Mouse (Mus musculus): ENCODE measurements around the gene Gm28845.
"Not testable (repeated sequence)": the region's sequence is repeated elsewhere in the genome, so short reads cannot be mapped to it uniquely, and the experiment has no call there.

Gene Gm28845

DNA sequence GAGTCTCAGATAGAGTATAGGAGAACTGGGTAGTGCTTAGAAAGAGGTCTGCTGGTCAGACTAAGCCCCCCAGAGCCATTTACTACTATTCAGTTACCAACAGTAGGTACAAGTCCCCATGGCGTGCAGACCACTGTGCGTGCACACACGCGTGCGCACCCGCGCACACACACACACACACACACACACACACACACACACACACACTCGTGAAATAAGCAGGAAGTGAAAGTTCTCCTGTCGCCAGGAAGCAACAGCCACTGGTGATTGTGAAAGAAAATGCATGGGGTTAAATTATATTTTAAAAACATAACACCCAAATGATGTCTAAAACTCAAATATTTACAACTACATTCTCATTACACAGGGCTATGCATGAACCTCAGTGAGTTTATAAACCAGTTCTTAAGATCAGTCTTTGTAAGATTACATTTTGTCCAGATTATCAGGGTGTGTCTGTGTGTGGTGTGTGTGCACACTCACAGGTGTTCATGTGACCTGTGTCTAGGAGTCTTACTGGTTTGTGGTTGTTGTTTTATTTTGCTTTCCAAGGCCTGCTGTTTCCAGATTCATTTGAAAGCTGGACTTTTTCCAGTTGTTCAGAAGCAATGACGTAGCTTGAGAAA lies 11.6 kb downstream of the Gm28845 start:
- no peak for DNase-seq

GRCm38 (mm10) chr1:65103273-65103672 lies 16.1 kb downstream of the Gm28845 start, which contains the start of gene Cryga:
Gene Cryga, minus strand, starts transcription at chr1:65103373.
- no peak for DNase-seq

DNA sequence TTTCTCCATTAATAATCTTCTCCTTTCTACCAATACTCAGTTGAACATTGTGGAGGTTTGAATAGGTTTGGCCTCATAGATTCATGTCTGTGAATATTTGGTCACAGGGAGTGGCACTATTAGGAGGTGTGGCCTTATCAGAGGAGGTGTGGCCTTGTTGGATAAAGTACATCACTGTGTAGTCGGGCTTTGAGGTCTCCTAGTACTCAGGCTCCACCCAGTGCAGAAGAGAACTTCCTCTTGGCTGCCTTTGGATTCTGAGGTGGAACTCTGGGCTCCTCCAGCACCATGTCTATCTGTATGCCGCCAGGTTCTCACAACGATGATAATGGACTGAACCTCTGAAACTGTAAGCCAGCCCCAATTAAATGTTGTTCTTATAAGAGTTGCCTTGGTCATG lies 22.4 kb downstream of the Gm28845 start:
- no peak for DNase-seq

- DNase-seq, result no peak
Measured at GRCm38 (mm10) chr1:65091566-65091965, 27.8 kb downstream of the Gm28845 start.

DNA sequence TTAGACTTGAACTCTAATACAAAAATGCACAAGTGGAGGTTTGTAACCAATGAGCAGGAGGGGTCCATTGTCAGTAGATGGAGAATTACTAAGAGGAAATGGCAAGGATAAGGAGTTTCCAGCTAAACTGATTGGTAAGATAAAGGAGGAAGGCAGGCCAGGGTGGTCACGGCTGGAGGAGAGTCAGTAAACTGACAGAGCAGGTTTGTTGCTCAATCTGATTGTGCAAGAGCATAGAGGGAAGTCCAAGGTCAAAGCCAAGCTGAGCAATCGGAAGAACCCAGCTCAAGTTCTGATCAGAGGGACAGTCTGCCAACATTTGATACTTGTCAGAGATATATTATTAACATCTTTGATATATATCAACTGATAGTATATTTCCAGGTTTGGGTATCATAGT lies 29.0 kb downstream of the Gm28845 start:
- DNase-seq, result no peak

DNA sequence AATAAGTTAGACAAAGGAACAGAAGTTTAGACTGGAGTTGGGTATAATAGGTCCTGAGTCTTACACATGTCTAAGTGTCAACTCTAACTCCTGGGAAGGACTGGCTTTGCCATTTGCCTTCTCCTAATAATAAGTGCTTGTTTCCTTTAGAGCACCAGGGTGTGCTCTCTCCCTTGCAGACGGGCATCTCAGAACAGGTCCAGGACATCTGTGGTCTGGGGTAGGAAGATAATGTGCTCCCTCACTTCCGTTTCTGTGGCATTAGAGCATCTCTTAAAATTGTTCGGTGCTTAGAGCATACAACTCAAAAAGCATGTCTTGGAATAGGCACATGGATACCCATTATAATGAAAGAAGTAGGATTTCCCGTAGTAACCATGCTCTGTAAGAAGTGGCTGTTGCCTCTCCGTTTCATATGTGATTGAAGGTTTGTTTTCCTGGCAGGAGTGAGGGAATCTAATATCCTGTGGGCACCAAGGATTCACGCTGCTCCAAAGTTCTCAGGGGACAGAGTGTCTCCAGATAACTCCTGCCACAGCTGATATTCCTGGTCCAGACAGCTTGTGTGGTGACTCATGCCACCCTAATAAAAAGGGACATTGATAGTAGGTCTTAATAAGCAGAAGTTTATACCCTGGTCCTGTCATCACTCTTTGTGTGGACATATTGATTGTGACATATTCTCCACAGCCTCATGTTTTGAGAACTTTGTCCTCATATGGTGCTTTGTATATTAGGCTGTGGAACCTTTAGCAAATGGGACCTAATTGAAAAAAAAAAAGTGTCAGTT lies 30.6 kb downstream of the Gm28845 start:
- DNase-seq, result peak; percentile 11

DNA sequence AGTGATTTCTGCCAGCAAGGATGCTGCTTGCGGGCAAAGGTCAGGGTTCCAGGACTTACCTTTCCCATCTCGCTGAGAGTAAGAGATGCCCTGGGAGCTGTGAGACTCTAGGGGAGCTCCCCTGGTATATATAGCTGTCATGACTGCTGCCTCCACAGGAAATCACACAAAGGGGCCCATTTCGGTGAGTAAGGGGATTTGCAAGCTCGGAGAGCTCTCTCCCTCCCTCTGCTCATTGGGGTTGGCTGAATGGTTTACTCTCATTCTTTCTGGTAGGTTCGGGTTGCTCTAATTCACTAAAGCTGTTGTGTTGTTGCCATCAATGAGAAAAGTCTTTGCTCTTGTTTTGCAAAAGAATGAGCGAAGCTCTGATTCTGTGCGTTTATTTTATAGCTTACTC lies 37.2 kb downstream of the Gm28845 start, which contains the start of gene Crygb:
Crygb (minus strand) TSS at position 101 of the 400 bp plus-strand sequence.
- no peak for DNase-seq

GRCm38 (mm10) chr1:65075607-65076006 lies 43.8 kb downstream of the Gm28845 start:
- DNase-seq, result no peak

- no peak for DNase-seq
Measured at GRCm38 (mm10) chr1:65073589-65073988, 45.8 kb downstream of the Gm28845 start, which contains the start of gene Crygc. Gene Crygc, minus strand, starts transcription at chr1:65073689.

- no peak for DNase-seq
Measured at GRCm38 (mm10) chr1:65067842-65068241, 51.5 kb downstream of the Gm28845 start.

- peak; percentile 62 for DNase-seq
Measured at GRCm38 (mm10) chr1:65064201-65064600, 55.2 kb downstream of the Gm28845 start.

DNA sequence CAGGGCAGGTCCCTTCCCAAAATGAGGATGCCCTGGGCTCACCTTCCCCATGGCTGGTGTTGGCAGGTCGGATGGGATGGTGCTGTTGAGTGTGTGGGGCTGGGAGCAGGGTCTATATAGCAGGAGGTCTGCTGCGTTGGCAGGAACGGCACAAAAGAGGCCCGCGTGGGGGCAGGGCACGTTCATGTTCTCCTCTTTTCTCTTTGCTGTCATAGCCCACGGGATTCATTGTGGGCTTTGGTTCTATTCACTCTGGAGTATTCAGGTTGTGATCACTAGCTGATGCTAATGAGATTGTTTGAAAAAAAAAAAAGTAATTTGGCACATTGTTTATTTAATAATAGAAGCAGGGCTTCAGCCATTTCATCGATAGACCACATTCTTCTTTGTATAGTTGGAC lies 56.0 kb downstream of the Gm28845 start, which contains the start of gene Crygd:
Crygd (minus strand) TSS at position 101 of the 400 bp plus-strand sequence.
- no peak for DNase-seq

GRCm38 (mm10) chr1:65052140-65052539 lies 67.2 kb downstream of the Gm28845 start:
- DNase-seq, result no peak

DNA sequence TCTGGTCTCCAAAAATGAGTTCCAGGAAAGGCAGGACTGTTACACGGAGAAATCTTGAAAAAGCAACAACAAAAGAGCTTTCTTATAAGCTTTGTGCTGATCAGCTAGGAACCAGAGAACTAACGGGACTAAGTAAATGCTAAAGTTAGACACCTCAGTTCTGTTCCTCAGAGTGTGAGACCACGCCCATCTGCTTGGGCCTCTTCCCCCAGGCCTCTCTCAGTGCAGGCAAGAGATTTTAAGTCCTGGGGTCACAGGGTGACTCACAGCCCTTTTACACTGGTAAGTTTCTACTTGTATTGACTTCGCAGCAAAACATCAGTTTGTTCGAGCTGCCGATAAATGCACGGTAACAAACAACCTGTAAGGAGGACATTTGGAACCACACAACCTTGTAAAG lies 67.7 kb downstream of the Gm28845 start:
- no peak for DNase-seq

DNA sequence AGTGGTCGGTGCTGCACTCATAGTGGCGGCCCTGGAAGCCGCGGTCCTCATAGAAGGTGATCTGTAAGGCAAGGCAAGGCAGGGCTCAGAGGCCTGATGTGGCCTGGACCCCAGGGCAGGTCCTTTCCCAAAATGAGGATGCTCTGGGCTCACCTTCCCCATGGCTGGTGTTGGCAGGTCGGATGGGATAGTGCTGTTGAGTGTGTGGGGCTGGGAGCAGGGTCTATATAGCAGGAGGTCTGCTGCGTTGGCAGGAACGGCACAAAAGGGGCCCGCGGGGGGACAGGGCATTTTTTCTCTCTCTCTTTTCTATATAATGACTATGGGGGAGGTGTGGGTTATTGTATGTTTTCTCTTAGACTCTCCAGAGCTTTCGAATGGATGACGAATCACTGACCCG lies 68.4 kb downstream of the Gm28845 start, which contains the start of gene Cryge:
Cryge (minus strand) TSS at position 198 of the 400 bp plus-strand sequence.
- not testable (repeated sequence) for DNase-seq

Measured in retina, postnatal 1 day (tissue).